Mouse (Mus musculus) embryonic facial prominence, embryonic 14.5 days (tissue): ENCODE data around the gene Trip6. TPM values are rescaled to one million over a fixed set of nuclear protein-coding genes. Genes with fewer than 3 reads are reported as not detected.

Experiments
- ATAC-seq: fragments of 200-750 bp; cut with Nextera tagmentation; 2 replicates; pipeline ENCODE4 v1.8.0; 2017; ENCODE audit warnings: low read depth, moderate number of reproducible peaks, moderate TSS enrichment
- DNase-seq: peaks from one replicate; pipeline ENCODE4 v3.0.0-alpha.2; 2015; ENCODE audit warnings: low spot score
- H3K27ac ChIP-seq: fragments of 300-500 bp; sonication (generic); replicated peaks from 2 replicates; pipeline ENCODE4 v1.5.1; 2014; ENCODE audit warnings: low read depth, mild to moderate bottlenecking, low read length, moderate library complexity
- H3K27me3 ChIP-seq: fragments of 300-500 bp; sonication (generic); replicated peaks from 2 replicates; pipeline ENCODE4 v1.6.1; 2014; ENCODE audit warnings: low read length; ENCODE audit not compliant: control insufficient read depth, insufficient read depth
- H3K36me3 ChIP-seq: fragments of 300-500 bp; sonication (generic); 2 replicates; pipeline ENCODE4 v1.6.1; 2014; ENCODE audit warnings: low read length, mixed read lengths; ENCODE audit not compliant: control insufficient read depth, insufficient read depth
- H3K4me1 ChIP-seq: fragments of 300-500 bp; sonication (generic); 2 replicates; pipeline ENCODE4 v1.6.1; 2014; ENCODE audit warnings: antibody characterized with exemption, low read length; ENCODE audit not compliant: control insufficient read depth, insufficient read depth
- H3K4me2 ChIP-seq: fragments of 300-500 bp; sonication (generic); 2 replicates; pipeline ENCODE4 v1.6.1; 2014; ENCODE audit warnings: low read depth, mild to moderate bottlenecking, low read length, moderate library complexity, mixed read lengths
- H3K4me3 ChIP-seq: fragments of 300-500 bp; sonication (generic); 2 replicates; pipeline ENCODE4 v1.5.1; 2014; ENCODE audit warnings: low read depth, mild to moderate bottlenecking, low read length
- H3K9ac ChIP-seq: fragments of 300-500 bp; sonication (generic); 2 replicates; pipeline ENCODE4 v1.6.1; 2014; ENCODE audit warnings: low read depth, mild to moderate bottlenecking, low read length, moderate library complexity, mixed read lengths
- H3K9me3 ChIP-seq: fragments of 300-500 bp; sonication (generic); 2 replicates; pipeline ENCODE4 v1.6.1; 2016; ENCODE audit warnings: low read length; ENCODE audit not compliant: control insufficient read depth
- WGBS: fragments of 180-500 bp; shearing (Covaris S2); extraction: QIAGEN DNeasy Blood & Tissue Kit; methylation state at CpG from one replicate; pipeline ENCODE4 v1.1.7; 2014; 5-methylcytosine and 5-hydroxymethylcytosine counted together
- polyA plus RNA-seq: library from polyadenylated mRNA; unstranded; fragments of >200 nt; fragmentation: Nextera tagmentation; extraction: Ambion mirVana; gene quantifications from 2 replicates; pipeline ENCODE4 v1.2.1, GENCODE M21; 2014

Gene Trip6
- polyA plus RNA-seq, 1 experiment from 2014 or later = 72.3 TPM

- under 1% methylated on average over 44 of the region's 44 CpGs for WGBS
- ATAC-seq = peak; percentile 89
- peak; percentile 98 for DNase-seq
- Histone ChIP-seq H3K4me3 (peak within 1 kb of the TSS; percentile 70), H3K36me3 (no peaks in the 10 kb centered on the region), H3K4me1 (0 out of 2 replicates have a peak, but pooled peaks cover 6% of the 10 kb centered on the region), H3K27ac (no peak within 1 kb of the TSS), H3K9ac (peak within 1 kb of the TSS; percentile 81), H3K27me3 (no peaks in the 10 kb centered on the region), H3K9me3 (no peaks in the 10 kb centered on the region), H3K4me2 (peak within 1 kb of the TSS; percentile 96)
Observed at GRCm38 (mm10) chr5:137333512-137334174, 19.4 kb upstream of the Trip6 start, which contains the start of gene Slc12a9. Gene Slc12a9 (minus strand): TSS chr5:137333597.

- Histone ChIP-seq H3K4me1 (0 out of 2 replicates have a peak, but pooled peaks cover 6% of the 10 kb centered on the region), H3K4me3 (peak overlapping the region; percentile 70), H3K36me3 (peaks cover 4% of the 10 kb centered on the region; the same call in 1 of the 2 replicates), H3K9me3 (no peaks in the 10 kb centered on the region), H3K27ac (no peak overlapping the region), H3K9ac (peak overlapping the region; percentile 81), H3K4me2 (peak overlapping the region; percentile 96), H3K27me3 (no peaks in the 10 kb centered on the region)
- no peak for ATAC-seq
- no peak for DNase-seq
- 14% methylated on average over 15 of the region's 15 CpGs for WGBS
Observed at GRCm38 (mm10) chr5:137332857-137333511, 18.8 kb upstream of the Trip6 start.

- H3K27ac ChIP-seq = no peak overlapping the region
- H3K4me1 ChIP-seq = 0 out of 2 replicates have a peak, but pooled peaks cover 3% of the 10 kb centered on the region
- no peak for ATAC-seq
- H3K4me2 ChIP-seq = no peak overlapping the region
- DNase-seq = no peak
- no peaks in the 10 kb centered on the region for H3K9me3 ChIP-seq
- peaks cover 19% of the 10 kb centered on the region; the same call in 1 of the 2 replicates for H3K36me3 ChIP-seq
- no peak overlapping the region for H3K9ac ChIP-seq
- 81% methylated on average over 7 of the region's 7 CpGs for WGBS
- H3K27me3 ChIP-seq = no peaks in the 10 kb centered on the region
- no peak overlapping the region for H3K4me3 ChIP-seq
Observed at GRCm38 (mm10) chr5:137330910-137331309, 16.7 kb upstream of the Trip6 start.

GRCm38 (mm10) chr5:137320996-137321395, 6.8 kb upstream of the Trip6 start:
- Histone ChIP-seq H3K9ac (no peak overlapping the region), H3K4me3 (no peak overlapping the region), H3K27me3 (no peaks in the 10 kb centered on the region), H3K4me1 (no peaks in the 10 kb centered on the region), H3K9me3 (no peaks in the 10 kb centered on the region), H3K36me3 (peaks cover 73% of the 10 kb centered on the region), H3K27ac (no peak overlapping the region), H3K4me2 (no peak overlapping the region)
- 96% methylated on average over 3 of the region's 3 CpGs for WGBS
- ATAC-seq (no peak), DNase-seq (no peak)

- Histone ChIP-seq H3K9me3 (no peaks in the 10 kb centered on the region), H3K27ac (no peak overlapping the region), H3K36me3 (peaks cover 64% of the 10 kb centered on the region), H3K4me3 (no peak overlapping the region), H3K9ac (no peak overlapping the region), H3K4me1 (peaks cover 11% of the 10 kb centered on the region), H3K27me3 (no peaks in the 10 kb centered on the region), H3K4me2 (no peak overlapping the region)
- no peak for ATAC-seq
- WGBS = 88% methylated on average over 1 of the region's 1 CpGs
- no peak for DNase-seq
Observed at GRCm38 (mm10) chr5:137318570-137318969, 4.4 kb upstream of the Trip6 start.

GRCm38 (mm10) chr5:137317361-137317760, 3.2 kb upstream of the Trip6 start:
- no peak overlapping the region for H3K4me3 ChIP-seq
- DNase-seq (no peak), ATAC-seq (no peak)
- no peak overlapping the region for H3K27ac ChIP-seq
- H3K9me3 ChIP-seq = no peaks in the 10 kb centered on the region
- no peak overlapping the region for H3K4me2 ChIP-seq
- no peaks in the 10 kb centered on the region for H3K27me3 ChIP-seq
- peaks cover 18% of the 10 kb centered on the region for H3K4me1 ChIP-seq
- WGBS = 91% methylated on average over 8 of the region's 8 CpGs
- H3K36me3 ChIP-seq = peaks cover 54% of the 10 kb centered on the region
- no peak overlapping the region for H3K9ac ChIP-seq

- ATAC-seq (no peak), DNase-seq (no peak)
- H3K27ac ChIP-seq = peak overlapping the region; percentile 95
- H3K9ac ChIP-seq = peak overlapping the region; percentile 91; the same call in 1 of the 2 replicates
- H3K4me1 ChIP-seq = peaks cover 26% of the 10 kb centered on the region
- H3K36me3 ChIP-seq = peaks cover 56% of the 10 kb centered on the region
- peak overlapping the region; percentile 64; the same call in 1 of the 2 replicates for H3K4me3 ChIP-seq
- 50% methylated on average over 27 of the region's 30 CpGs for WGBS
- H3K4me2 ChIP-seq = peak overlapping the region; percentile 85; the same call in 1 of the 2 replicates
- no peaks in the 10 kb centered on the region for H3K9me3 ChIP-seq
- H3K27me3 ChIP-seq = no peaks in the 10 kb centered on the region
Observed at GRCm38 (mm10) chr5:137315084-137315903, 1.1 kb upstream of the Trip6 start.

- WGBS = 2% methylated on average over 19 of the region's 22 CpGs
- Histone ChIP-seq H3K27ac (peak overlapping the region; percentile 95), H3K27me3 (no peaks in the 10 kb centered on the region), H3K4me3 (peak overlapping the region; percentile 64), H3K4me2 (peak overlapping the region; percentile 85), H3K4me1 (peaks cover 26% of the 10 kb centered on the region), H3K9ac (peak overlapping the region; percentile 91), H3K9me3 (0 out of 2 replicates have a peak, but pooled peaks cover 5% of the 10 kb centered on the region), H3K36me3 (peaks cover 56% of the 10 kb centered on the region)
- ATAC-seq (peak; percentile 60), DNase-seq (no peak)
Observed at GRCm38 (mm10) chr5:137313466-137314192, 575 bp downstream of the Trip6 start.
